ENCODE assay signal across 21 mouse cellular contexts in genomic region chr9:54963669-54964068, GRCm38 (mm10). TPM values are rescaled to one million over a fixed set of nuclear protein-coding genes. Genes with fewer than 3 reads are reported as not detected.
DNase-seq lines count a peak whose midpoint lies in the region; ATAC-seq lines count a peak whose summit lies in the region.
"Had no signal": no experiment of that assay in that cellular context is flagged by ENCODE, and none has a peak within 500 bp of the region (broad histone marks: within the 10 kb centered on the region; RNA-seq: fewer than 3 reads in every experiment).

No protein-coding gene starts in this region.

- peak; percentile 71 for ATAC-seq in granulocyte monocyte progenitor cell, adult 5-6 weeks (replicated peaks; ENCODE audit: poor library complexity, severe bottlenecking)
- peak; percentile 57 for ATAC-seq in megakaryocyte, adult 5-6 weeks (ENCODE audit: poor library complexity, severe bottlenecking)
- ATAC-seq: activated CD4-positive, CD25-positive, alpha-beta regulatory T cell, adult 4 months; CD4-positive, CD25-positive, alpha-beta regulatory T cell, adult 4 months; Patski had no signal

- DNase-seq in spleen, postnatal 36 days (ENCODE audit: low spot score in 2 of 2) = no peak
- DNase-seq in left cerebral cortex, adult 8-10 months (ENCODE audit: low spot score in 2 of 2) = no peak
- DNase-seq: adrenal gland, adult 2 months; adrenal gland, adult 8-10 months; adrenal gland, postnatal 10 days; adrenal gland, postnatal 14 days; adrenal gland, postnatal 25 days; adrenal gland, postnatal 36 days; B cell, adult 2 months; cerebellum, adult 11 months; cerebellum, adult 11-12 months; cerebellum, adult 18-20 months had no signal

RNA-seq across cellular contexts. Expression of gene AY074887, which starts 12.9 kb away (rescaled TPM):
- not detected in 2 replicates for total RNA-seq in granulocyte monocyte progenitor cell, adult 5-6 weeks (2014; fragmentation: Nextera tagmentation)
- total RNA-seq in granulocyte monocyte progenitor cell, adult 5-6 weeks (2017) = not detected in 2 replicates
- total RNA-seq in megakaryocyte, adult 5-6 weeks (2015) = not detected in 2 replicates
- total RNA-seq in megakaryocyte, adult 5-6 weeks (2017) = 0.65 TPM in 1 of 2 replicates, not detected in the other
- total RNA-seq in left cerebral cortex, adult 8-10 months (2022) = not detected
- total RNA-seq: adrenal gland, adult 18-20 months; adrenal gland, adult 2 months; adrenal gland, adult 8-10 months; adrenal gland, postnatal 10 days; adrenal gland, postnatal 14 days; adrenal gland, postnatal 25 days; adrenal gland, postnatal 36 days; CH12.LX; G1E; MEL had no signal

RNA-seq across cellular contexts. Expression of gene Psma4, which starts 13.1 kb away (rescaled TPM):
- 265 and 329 TPM in 2 replicates for total RNA-seq in granulocyte monocyte progenitor cell, adult 5-6 weeks (2014; fragmentation: Nextera tagmentation)
- total RNA-seq in granulocyte monocyte progenitor cell, adult 5-6 weeks (2017) = 370 and 473 TPM in 2 replicates
- total RNA-seq in megakaryocyte, adult 5-6 weeks (2015) = 291 and 300 TPM in 2 replicates
- total RNA-seq in megakaryocyte, adult 5-6 weeks (2017) = 323 and 387 TPM in 2 replicates
- total RNA-seq in left cerebral cortex, adult 8-10 months (2022) = 100 to 1,000 TPM; 110 to 125 (median 115) TPM

RNA-seq across cellular contexts. Expression of gene Chrna5, which starts 17.0 kb away (rescaled TPM):
- total RNA-seq in granulocyte monocyte progenitor cell, adult 5-6 weeks (2014; fragmentation: Nextera tagmentation) = not detected in 2 replicates
- not detected in 2 replicates for total RNA-seq in granulocyte monocyte progenitor cell, adult 5-6 weeks (2017)
- not detected in 2 replicates for total RNA-seq in megakaryocyte, adult 5-6 weeks (2015)
- not detected in 2 replicates for total RNA-seq in megakaryocyte, adult 5-6 weeks (2017)
- 1 to 10 TPM; 3.7 to 5.8 (median 5.1) TPM for total RNA-seq in left cerebral cortex, adult 8-10 months (2022)
- total RNA-seq: CH12.LX, MEL had no signal

RNA-seq across cellular contexts. Expression of gene Hykk, which starts 46.6 kb away (rescaled TPM):
- total RNA-seq in granulocyte monocyte progenitor cell, adult 5-6 weeks (2014; fragmentation: Nextera tagmentation) = not detected in 2 replicates
- not detected in 2 replicates for total RNA-seq in granulocyte monocyte progenitor cell, adult 5-6 weeks (2017)
- total RNA-seq in megakaryocyte, adult 5-6 weeks (2015) = 0.07 and 0.09 TPM in 2 replicates
- total RNA-seq in megakaryocyte, adult 5-6 weeks (2017) = 0.12 and 0.22 TPM in 2 replicates
- 1 to 10 TPM; 2.2 to 2.7 (median 2.6) TPM for total RNA-seq in left cerebral cortex, adult 8-10 months (2022)
- total RNA-seq: MEL had no signal

Comparison
In these comparisons a context has a peak if more than half of its experiments do, and no peak if none do; other contexts are left out.
1. RNA of gene Chrna5, which starts 17.0 kb away (total RNA-seq): 3.7 to 5.8 TPM in left cerebral cortex, adult 8-10 months; not detected in granulocyte monocyte progenitor cell, adult 5-6 weeks and not detected in megakaryocyte, adult 5-6 weeks; every median in the first group is over 4 times any median in the second.